Mouse (Mus musculus) C2C12 (cell line): ENCODE measurements around the gene Lyrm7. TPM values are rescaled to one million over a fixed set of nuclear protein-coding genes. Genes with fewer than 3 reads are reported as not detected.
A peak's percentile ranks its signal among the peaks of the same experiment; 100 is the strongest.

Source experiments
- H3K27me3 ChIP-seq: one replicate; pipeline ENCODE4 v1.6.1; 2011; ENCODE audit not compliant: control insufficient read depth, insufficient read depth, insufficient read length
- H3K36me3 ChIP-seq: one replicate; pipeline ENCODE4 v1.6.1; 2011; ENCODE audit not compliant: control insufficient read depth, insufficient read depth
- H3K4me3 ChIP-seq: one replicate; pipeline ENCODE4 v1.5.1; 2011; ENCODE audit warnings: mild to moderate bottlenecking, control low read depth; ENCODE audit not compliant: poor library complexity, insufficient read depth, severe bottlenecking
- H3K79me2 ChIP-seq: one replicate; pipeline ENCODE4 v1.6.1; 2011; ENCODE audit not compliant: control insufficient read depth, insufficient read depth
- H3K79me3 ChIP-seq: one replicate; pipeline ENCODE4 v1.6.1; 2011; ENCODE audit warnings: low read depth, control low read depth
- H3ac ChIP-seq: one replicate; pipeline ENCODE3; 2011; ENCODE audit warnings: low read depth; ENCODE audit not compliant: control insufficient read depth, insufficient read length
- CEBPB ChIP-seq: IDR thresholded peaks from one replicate; pipeline ENCODE4 v1.6.1; 2011; ENCODE audit warnings: low read depth, mild to moderate bottlenecking, control low read depth, moderate library complexity
- CTCF ChIP-seq: IDR thresholded peaks from one replicate; pipeline ENCODE4 v1.5.1; 2011; ENCODE audit not compliant: control insufficient read depth, insufficient read depth, insufficient read length
- FOSL1 ChIP-seq: IDR thresholded peaks from one replicate; pipeline ENCODE4 v1.8.0; 2011; ENCODE audit warnings: mild to moderate bottlenecking, low read length; ENCODE audit not compliant: poor library complexity, insufficient read depth, severe bottlenecking
- MAX ChIP-seq: IDR thresholded peaks from one replicate; pipeline ENCODE4 v1.6.1; 2011; ENCODE audit warnings: mild to moderate bottlenecking, control low read depth
- MYOD1 ChIP-seq: IDR thresholded peaks from one replicate; pipeline ENCODE4 v1.6.1; 2011; ENCODE audit warnings: low read depth; ENCODE audit not compliant: control insufficient read depth, insufficient read length
- MYOG ChIP-seq: IDR thresholded peaks from one replicate; pipeline ENCODE4 v1.6.1; 2011; ENCODE audit not compliant: control insufficient read depth, insufficient read length; ENCODE audit errors: extremely low read depth
- USF1 ChIP-seq: IDR thresholded peaks from one replicate; pipeline ENCODE4 v1.6.1; 2011; ENCODE audit warnings: low read depth, mild to moderate bottlenecking, control low read depth, moderate library complexity
- polyA plus RNA-seq: library from polyadenylated mRNA; unstranded; fragments of >200 nt; fragmentation: generic; extraction: Trizol; gene quantifications from one replicate; pipeline ENCODE4 v1.2.1, GENCODE M21; 2012; ENCODE audit warnings: missing spikeins

Lyrm7 gene
- polyA plus RNA-seq, 1 experiment = 0.25 TPM

GRCm38 (mm10) chr11:54796551-54796950, 64.2 kb downstream of the Lyrm7 start:
- Histone ChIP-seq H3ac (no peak overlapping the region), H3K79me3 (no peaks in the 10 kb centered on the region), H3K79me2 (no peaks in the 10 kb centered on the region), H3K36me3 (no peaks in the 10 kb centered on the region), H3K27me3 (no peaks in the 10 kb centered on the region), H3K4me3 (no peak overlapping the region)
- TF ChIP-seq USF1 (no peak), FOSL1 (no peak), MYOD1 (no peak), CTCF (no peak), MAX (no peak), CEBPB (no peak), MYOG (no peak)

GRCm38 (mm10) chr11:54794678-54795077, 66.0 kb downstream of the Lyrm7 start:
- H3K79me2 ChIP-seq = no peaks in the 10 kb centered on the region
- no peak overlapping the region for H3ac ChIP-seq
- TF ChIP-seq MYOD1 (no peak), CEBPB (no peak), MAX (no peak), MYOG (no peak), USF1 (no peak), FOSL1 (no peak), CTCF (no peak)
- H3K4me3 ChIP-seq = no peak overlapping the region
- H3K36me3 ChIP-seq = no peaks in the 10 kb centered on the region
- H3K27me3 ChIP-seq = no peaks in the 10 kb centered on the region
- H3K79me3 ChIP-seq = no peaks in the 10 kb centered on the region

- Histone ChIP-seq H3K36me3 (no peaks in the 10 kb centered on the region), H3ac (no peak overlapping the region), H3K27me3 (no peaks in the 10 kb centered on the region), H3K79me2 (no peaks in the 10 kb centered on the region), H3K79me3 (no peaks in the 10 kb centered on the region), H3K4me3 (no peak overlapping the region)
- TF ChIP-seq CEBPB (no peak), FOSL1 (no peak), MAX (no peak), USF1 (no peak), MYOG (no peak), CTCF (no peak), MYOD1 (no peak)
Observed at GRCm38 (mm10) chr11:54793173-54793572, 67.5 kb downstream of the Lyrm7 start.

GRCm38 (mm10) chr11:54791458-54791857, 69.3 kb downstream of the Lyrm7 start:
- Histone ChIP-seq H3K79me3 (peaks cover 3% of the 10 kb centered on the region), H3K36me3 (no peaks in the 10 kb centered on the region), H3K79me2 (peaks cover 8% of the 10 kb centered on the region), H3ac (no peak overlapping the region), H3K27me3 (no peaks in the 10 kb centered on the region), H3K4me3 (no peak overlapping the region)
- no peak for TF ChIP-seq MYOD1

GRCm38 (mm10) chr11:54787488-54788474, 72.9 kb downstream of the Lyrm7 start, which contains the start of gene Cdc42se2:
Gene Cdc42se2 (minus strand): TSS chr11:54787675.
- TF ChIP-seq MAX (peak; percentile 64), FOSL1 (no peak)
- Histone ChIP-seq H3ac (peak within 1 kb of the TSS; percentile 90), H3K36me3 (no peaks in the 10 kb centered on the region), H3K27me3 (no peaks in the 10 kb centered on the region), H3K79me2 (peaks cover 45% of the 10 kb centered on the region), H3K79me3 (peaks cover 38% of the 10 kb centered on the region), H3K4me3 (peak within 1 kb of the TSS; percentile 87)

- H3K79me2 ChIP-seq = peaks cover 53% of the 10 kb centered on the region
- no peaks in the 10 kb centered on the region for H3K27me3 ChIP-seq
- no peaks in the 10 kb centered on the region for H3K36me3 ChIP-seq
- TF ChIP-seq CEBPB (no peak), FOSL1 (no peak), MYOD1 (no peak), MYOG (no peak), CTCF (no peak), USF1 (no peak), MAX (no peak)
- peak overlapping the region; percentile 87 for H3K4me3 ChIP-seq
- peaks cover 46% of the 10 kb centered on the region for H3K79me3 ChIP-seq
- peak overlapping the region; percentile 90 for H3ac ChIP-seq
Observed at GRCm38 (mm10) chr11:54786858-54787487, 73.7 kb downstream of the Lyrm7 start.
